Mouse (Mus musculus) MEL (cell line): ENCODE results near the gene Ptgir. TPM values are rescaled to one million over a fixed set of nuclear protein-coding genes. Genes with fewer than 3 reads are reported as not detected.

Experiments used
- DNase-seq: peaks from one replicate; pipeline ENCODE4 v3.0.0; 2011; ENCODE audit warnings: low read depth, low spot score
- H3K27ac ChIP-seq: 2 replicates; pipeline ENCODE4 v1.5.1; 2012; ENCODE audit warnings: low read depth, mild to moderate bottlenecking, control low read depth, low read length, moderate library complexity; ENCODE audit not compliant: control insufficient read depth
- H3K27me3 ChIP-seq, 2 experiments: fragments of 150-350 bp in 1 of 2; sonication (generic) in 1 of 2; 2 replicates each; pipeline ENCODE4 v1.6.1; 2012; ENCODE audit warnings: low read length in 2 of 2, mild to moderate bottlenecking in 2 of 2, improper control_type of control experiment in 1 of 2, moderate library complexity in 1 of 2; ENCODE audit not compliant: insufficient read depth in 2 of 2, control insufficient read depth in 1 of 2
- H3K36me3 ChIP-seq, 2 experiments: 2 replicates each; pipeline ENCODE4 v1.6.1; 2012 to 2014; ENCODE audit warnings: low read length in 2 of 2, improper control_type of control experiment in 1 of 2, inconsistent platforms in 1 of 2, mild to moderate bottlenecking in 1 of 2; ENCODE audit not compliant: insufficient read depth in 2 of 2, control insufficient read depth in 1 of 2
- H3K4me1 ChIP-seq, 2 experiments: fragments of 150-350 bp in 1 of 2; sonication (generic) in 1 of 2; 2 replicates each; pipeline ENCODE4 v1.6.1; 2012; ENCODE audit warnings: low read length in 2 of 2, improper control_type of control experiment in 1 of 2, mild to moderate bottlenecking in 1 of 2; ENCODE audit not compliant: insufficient read depth in 2 of 2, control insufficient read depth in 1 of 2
- H3K4me3 ChIP-seq, 2 experiments: fragments of 150-350 bp in 1 of 2; sonication (generic) in 1 of 2; 2 replicates each; pipeline ENCODE4 v1.5.1; 2012; ENCODE audit warnings: low read depth in 2 of 2, low read length in 2 of 2, mild to moderate bottlenecking in 2 of 2, moderate library complexity in 2 of 2, control low read depth in 1 of 2, improper control_type of control experiment in 1 of 2; ENCODE audit not compliant: control insufficient read depth in 1 of 2, insufficient read depth in 1 of 2
- H3K79me2 ChIP-seq: 2 replicates; pipeline ENCODE4 v1.6.1; 2012; ENCODE audit warnings: mild to moderate bottlenecking, low read length, moderate library complexity; ENCODE audit not compliant: control insufficient read depth, poor library complexity, insufficient read depth
- H3K9ac ChIP-seq: 2 replicates; pipeline ENCODE4 v1.6.1; 2012; ENCODE audit warnings: low read depth, mild to moderate bottlenecking, control low read depth, low read length, moderate library complexity; ENCODE audit not compliant: control insufficient read depth, poor library complexity, severe bottlenecking
- H3K9me3 ChIP-seq: fragments of 150-350 bp; sonication (generic); replicated peaks from 2 replicates; pipeline ENCODE4 v1.6.1; 2012; ENCODE audit warnings: mild to moderate bottlenecking, low read length, improper control_type of control experiment, moderate library complexity; ENCODE audit not compliant: insufficient read depth
- CHD1 ChIP-seq: IDR thresholded peaks from 2 replicates; pipeline ENCODE4 v1.6.1; 2012; ENCODE audit warnings: low read depth, mild to moderate bottlenecking, inconsistent platforms, low read length, improper control_type of control experiment
- CTCF ChIP-seq, 3 experiments: IDR thresholded peaks in 2 of 3; conservative IDR thresholded peaks in 1 of 3; 2 replicates each; pipeline ENCODE4 v1.5.1; 2011 to 2012; ENCODE audit warnings: low read length in 3 of 3, low read depth in 2 of 3, mild to moderate bottlenecking in 2 of 3, improper control_type of control experiment in 1 of 3, inconsistent platforms in 1 of 3, mixed read lengths in 1 of 3, moderate library complexity in 1 of 3; ENCODE audit not compliant: control insufficient read depth in 1 of 3, insufficient read depth in 1 of 3, poor library complexity in 1 of 3, severe bottlenecking in 1 of 3
- ELF1 ChIP-seq: IDR thresholded peaks from 2 replicates; pipeline ENCODE4 v1.6.1; 2014; ENCODE audit warnings: low read depth, mild to moderate bottlenecking, inconsistent platforms, low read length, improper control_type of control experiment, moderate library complexity
- EP300 ChIP-seq, 2 experiments: IDR thresholded peaks; 2 replicates each; pipeline ENCODE4 v1.6.1; 2011; ENCODE audit warnings: improper control_type of control experiment in 2 of 2, low read length in 2 of 2, low read depth in 1 of 2, mild to moderate bottlenecking in 1 of 2
- GATA1 ChIP-seq: IDR thresholded peaks from 2 replicates; pipeline ENCODE4 v1.6.1; 2011; ENCODE audit warnings: low read depth, low read length, improper control_type of control experiment
- HCFC1 ChIP-seq: IDR thresholded peaks from 2 replicates; pipeline ENCODE4 v1.6.1; 2012; ENCODE audit warnings: low read depth, mild to moderate bottlenecking, inconsistent platforms, low read length, improper control_type of control experiment, moderate library complexity
- KAT2A ChIP-seq: conservative IDR thresholded peaks from 2 replicates; pipeline ENCODE4 v1.6.1; 2012; ENCODE audit warnings: low read depth, low read length, improper control_type of control experiment, inconsistent platforms
- MEF2A ChIP-seq: IDR thresholded peaks from 2 replicates; pipeline ENCODE4 v1.6.1; 2014; ENCODE audit warnings: low read depth, mild to moderate bottlenecking, inconsistent platforms, low read length, improper control_type of control experiment; ENCODE audit not compliant: poor library complexity, insufficient replicate concordance, severe bottlenecking; ENCODE audit errors: extremely low read depth
- MXI1 ChIP-seq: IDR thresholded peaks from 2 replicates; pipeline ENCODE4 v1.6.1; 2011; ENCODE audit warnings: mild to moderate bottlenecking, low read depth, low read length, improper control_type of control experiment
- MYB ChIP-seq: IDR thresholded peaks from 2 replicates; pipeline ENCODE4 v1.6.1; 2011; ENCODE audit warnings: mild to moderate bottlenecking, low read depth, low read length, improper control_type of control experiment
- MYC ChIP-seq: IDR thresholded peaks from 2 replicates; pipeline ENCODE4 v1.6.1; 2011; ENCODE audit warnings: low read depth, mild to moderate bottlenecking, low read length, improper control_type of control experiment, moderate library complexity
- POLR2AphosphoS2 ChIP-seq: IDR thresholded peaks from 2 replicates; pipeline ENCODE4 v1.6.1; 2011; ENCODE audit warnings: low read length, improper control_type of control experiment
- RAD21 ChIP-seq: IDR thresholded peaks from 2 replicates; pipeline ENCODE4 v1.6.1; 2011; ENCODE audit warnings: mild to moderate bottlenecking, low read depth, low read length, improper control_type of control experiment
- SMC3 ChIP-seq: IDR thresholded peaks from 2 replicates; pipeline ENCODE4 v1.6.1; 2011; ENCODE audit warnings: low read depth, low read length, improper control_type of control experiment
- TBP ChIP-seq: IDR thresholded peaks from 2 replicates; pipeline ENCODE4 v1.8.0; 2011; ENCODE audit warnings: low read depth, low read length, improper control_type of control experiment
- UBTF ChIP-seq: IDR thresholded peaks from 2 replicates; pipeline ENCODE4 v1.6.1; 2012; ENCODE audit warnings: low read depth, mild to moderate bottlenecking, inconsistent platforms, low read length, improper control_type of control experiment, moderate library complexity, borderline replicate concordance; ENCODE audit not compliant: insufficient read depth
- USF2 ChIP-seq, 2 experiments: IDR thresholded peaks; 2 replicates each; pipeline ENCODE4 v1.6.1; 2011 to 2012; ENCODE audit warnings: improper control_type of control experiment in 2 of 2, low read length in 2 of 2, borderline replicate concordance in 1 of 2, inconsistent platforms in 1 of 2, low read depth in 1 of 2, mild to moderate bottlenecking in 1 of 2; ENCODE audit not compliant: insufficient read depth in 1 of 2
- ZC3H11A ChIP-seq: IDR thresholded peaks from 2 replicates; pipeline ENCODE4 v1.6.1; 2012; ENCODE audit warnings: low read depth, mild to moderate bottlenecking, inconsistent platforms, low read length, improper control_type of control experiment
- ZKSCAN1 ChIP-seq: IDR thresholded peaks from 2 replicates; pipeline ENCODE4 v1.6.1; 2012; ENCODE audit warnings: low read depth, mild to moderate bottlenecking, inconsistent platforms, low read length, improper control_type of control experiment, moderate library complexity
- ZMIZ1 ChIP-seq: IDR thresholded peaks from 2 replicates; pipeline ENCODE4 v1.6.1; 2012; ENCODE audit warnings: low read depth, mild to moderate bottlenecking, inconsistent platforms, low read length, improper control_type of control experiment, moderate library complexity
- ZNF384 ChIP-seq: IDR thresholded peaks from 2 replicates; pipeline ENCODE4 v1.6.1; 2012; ENCODE audit warnings: low read depth, mild to moderate bottlenecking, inconsistent platforms, low read length, improper control_type of control experiment
- polyA plus RNA-seq, 2 experiments: library from polyadenylated mRNA; stranded (reverse) in 1 of 2; unstranded in 1 of 2; fragments of >175 nt in 1 of 2; fragments of >200 nt in 1 of 2; gene quantifications; 2 replicates each; pipeline versions ENCODE4 v1.2.1 to v1.2.4; 2012; ENCODE audit warnings: low replicate concordance in 2 of 2, low read depth in 1 of 2; ENCODE audit not compliant: insufficient read length in 2 of 2, insufficient read depth in 1 of 2, missing spikeins in 1 of 2
- total RNA-seq: library from RNA; depleted of rRNA; stranded (reverse); fragments of 300-350 nt; gene quantifications from 2 replicates; pipeline ENCODE4 v1.2.3, GENCODE M21; 2012

Gene Ptgir
- total and polyA plus RNA-seq, 3 experiments: 22.8 to 23.7 TPM; not detected in 1

GRCm38 (mm10) chr7:16890944-16891343 is 15.3 kb upstream of the Ptgir start:
- no peaks in the 10 kb centered on the region for H3K27me3 ChIP-seq
- no peak overlapping the region for H3K9ac ChIP-seq

GRCm38 (mm10) chr7:16891641-16892351 is 14.5 kb upstream of the Ptgir start, which contains the start of gene Gng8:
Gene Gng8, plus strand, starts transcription at chr7:16891786.
- 0 out of 2 replicates have a peak, but pooled peaks have one; percentile 20 for TF ChIP-seq MYC
- peak; percentile 78 for TF ChIP-seq SMC3
- no peak for TF ChIP-seq UBTF
- peak; percentile 66 for TF ChIP-seq MXI1
- peak; percentile 66 for TF ChIP-seq RAD21
- no peak for TF ChIP-seq TBP
- peak; percentile 49 for TF ChIP-seq ZC3H11A
- TF ChIP-seq CTCF (IDR thresholded peaks at IDR 0.05 in 2 of 3, conservative IDR thresholded peaks at IDR 0.05 in 1 of 3; ENCODE audit: control insufficient read depth in 1 of 3, insufficient read depth in 1 of 3, low read depth in 2 of 3, low read length in 3 of 3, poor library complexity in 1 of 3, severe bottlenecking in 1 of 3): peak; percentile 62 to 94 (median 88)
- TF ChIP-seq, all 39 proteins: peak for 6
- peak; percentile 92 for DNase-seq
- H3K4me3 ChIP-seq: peak within 1 kb of the TSS; percentile 43 to 66
- no peaks in the 10 kb centered on the region for H3K9me3 ChIP-seq
- H3K36me3 ChIP-seq: no peaks in the 10 kb centered on the region
- no peaks in the 10 kb centered on the region for H3K27me3 ChIP-seq
- H3K4me1 ChIP-seq: peaks cover 0 to 10% of the 10 kb centered on the region in 2 experiments; a peak in 2 of 4 replicates
- peak within 1 kb of the TSS; percentile 31 for H3K9ac ChIP-seq
- no peak within 1 kb of the TSS for H3K27ac ChIP-seq
- no peaks in the 10 kb centered on the region for H3K79me2 ChIP-seq

More at GRCm38 (mm10) chr7:16890944-16891343, 15.3 kb upstream of the Ptgir start:
- Histone ChIP-seq H3K79me2 (no peaks in the 10 kb centered on the region), H3K4me1 (peaks cover 0 to 10% of the 10 kb centered on the region in 2 experiments; a peak in 2 of 4 replicates), H3K27ac (no peak overlapping the region), H3K9me3 (no peaks in the 10 kb centered on the region), H3K36me3 (no peaks in the 10 kb centered on the region), H3K4me3 (peak overlapping the region; percentile 43 to 66)
- no peak for TF ChIP-seq USF2 (IDR thresholded peaks at IDR 0.05; ENCODE audit: borderline replicate concordance in 1 of 2, insufficient read depth in 1 of 2, low read depth in 1 of 2, low read length in 2 of 2)
- no peak for TF ChIP-seq ELF1
- no peak for TF ChIP-seq ZKSCAN1
- no peak for TF ChIP-seq ZC3H11A
- no peak for TF ChIP-seq ZMIZ1
- TF ChIP-seq MYC: no peak
- no peak for TF ChIP-seq ZNF384
- no peak for TF ChIP-seq MYB
- no peak for TF ChIP-seq UBTF
- no peak for TF ChIP-seq CHD1
- TF ChIP-seq GATA1: no peak
- no peak for TF ChIP-seq KAT2A
- no peak for TF ChIP-seq EP300 (IDR thresholded peaks at IDR 0.05; ENCODE audit: low read depth in 1 of 2, low read length in 2 of 2)
- TF ChIP-seq TBP: no peak
- TF ChIP-seq RAD21: no peak
- TF ChIP-seq POLR2AphosphoS2: no peak
- TF ChIP-seq HCFC1: no peak
- no peak for TF ChIP-seq MEF2A
- DNase-seq: no peak
